Mouse (Mus musculus): ENCODE data around the gene Sfxn5. TPM values are rescaled to one million over a fixed set of nuclear protein-coding genes. Genes with fewer than 3 reads are reported as not detected.

Gene Sfxn5
- polyA plus RNA-seq, 1 experiment from 2014 or later, result 1.9 TPM

DNA sequence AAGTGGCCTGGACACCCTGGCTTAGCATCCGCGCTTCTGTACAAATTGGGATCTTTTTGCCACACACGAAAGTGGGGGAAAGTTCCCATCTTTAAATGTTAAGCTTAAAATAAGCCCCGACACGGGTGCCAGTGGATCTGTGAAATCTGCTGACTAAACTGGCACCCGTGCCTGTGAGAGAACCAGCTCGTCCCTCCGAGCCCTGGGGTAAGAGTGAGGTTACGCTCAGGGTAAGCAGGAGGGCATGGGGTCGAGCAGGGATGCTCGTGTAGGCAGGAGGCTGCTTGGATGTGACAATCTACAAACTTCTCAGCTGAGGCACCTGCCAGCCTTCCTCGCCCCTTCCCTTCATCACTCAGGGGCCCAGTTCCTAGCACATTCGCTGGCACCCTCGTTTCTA is 52.4 kb downstream of the Sfxn5 start:
- Histone ChIP-seq H3K4me1 (replicated peaks) (no peaks in the 10 kb centered on the region), H3K4me2 (no peak overlapping the region), H3K4me3 (replicated peaks) (no peak overlapping the region), H3K9ac (no peak overlapping the region), H3K36me3 (replicated peaks) (no peaks in the 10 kb centered on the region), H3K27ac (replicated peaks) (no peak overlapping the region), H3K27me3 (no peaks in the 10 kb centered on the region), H3K9me3 (replicated peaks) (no peaks in the 10 kb centered on the region)
- WGBS (ENCODE audit: insufficient replicate concordance), result 71% methylated on average over 14 of the region's 14 CpGs
- ATAC-seq (ENCODE audit: insufficient read depth), result no peak

DNA sequence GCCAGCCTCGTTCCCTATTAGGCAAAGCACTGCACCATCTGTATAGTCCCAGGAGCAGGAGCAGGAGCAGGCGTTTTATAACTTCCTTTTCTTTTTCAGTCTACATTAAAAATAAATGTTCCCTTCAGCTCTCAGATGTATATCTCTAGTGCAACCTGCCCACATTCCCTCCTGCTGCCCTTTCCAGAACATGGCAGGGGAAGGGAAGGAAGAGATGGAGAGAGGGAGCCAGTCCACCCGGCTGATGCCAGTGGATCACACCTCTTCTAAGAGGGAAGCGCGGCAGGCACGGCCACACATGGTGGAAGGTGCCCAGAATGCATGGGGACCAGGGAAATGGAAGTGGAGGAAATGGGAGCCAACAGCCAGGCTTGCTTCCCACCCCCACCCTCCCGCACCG is 56.7 kb downstream of the Sfxn5 start:
- no peaks in the 10 kb centered on the region for H3K36me3 ChIP-seq (replicated peaks)
- H3K4me2 ChIP-seq, result no peak overlapping the region
- no peaks in the 10 kb centered on the region for H3K4me1 ChIP-seq (replicated peaks)
- WGBS (ENCODE audit: insufficient replicate concordance), result 56% methylated on average over 8 of the region's 8 CpGs
- no peaks in the 10 kb centered on the region for H3K27me3 ChIP-seq
- H3K9me3 ChIP-seq (replicated peaks), result no peaks in the 10 kb centered on the region
- H3K9ac ChIP-seq, result no peak overlapping the region
- no peak for ATAC-seq (ENCODE audit: insufficient read depth)
- H3K4me3 ChIP-seq (replicated peaks), result no peak overlapping the region
- H3K27ac ChIP-seq (replicated peaks), result no peak overlapping the region

DNA sequence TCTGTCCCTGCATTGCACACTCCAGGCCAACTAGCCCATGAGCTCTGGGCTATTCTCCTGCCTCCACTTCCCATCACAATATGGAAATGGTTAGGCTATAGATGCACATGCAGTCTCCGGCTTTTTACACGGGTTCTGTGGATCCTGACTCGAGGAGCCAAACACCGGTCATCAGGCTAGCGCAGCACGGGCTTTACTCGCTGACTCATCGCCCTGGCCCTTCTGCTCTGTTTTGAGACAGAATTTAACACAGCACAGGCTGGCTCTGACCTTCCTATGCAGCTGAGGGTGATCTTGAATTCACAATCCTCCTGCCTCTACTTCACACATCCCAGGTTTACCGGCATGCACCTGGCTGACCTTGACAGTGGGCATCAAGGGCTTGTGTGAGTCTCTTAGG is 60.8 kb downstream of the Sfxn5 start:
- Histone ChIP-seq H3K27ac (replicated peaks) (no peak overlapping the region), H3K9ac (no peak overlapping the region), H3K4me3 (replicated peaks) (no peak overlapping the region), H3K27me3 (no peaks in the 10 kb centered on the region), H3K36me3 (replicated peaks) (no peaks in the 10 kb centered on the region), H3K4me1 (replicated peaks) (no peaks in the 10 kb centered on the region), H3K9me3 (replicated peaks) (no peaks in the 10 kb centered on the region), H3K4me2 (no peak overlapping the region)
- 74% methylated on average over 9 of the region's 9 CpGs for WGBS (ENCODE audit: insufficient replicate concordance)
- ATAC-seq (ENCODE audit: insufficient read depth), result no peak

DNA sequence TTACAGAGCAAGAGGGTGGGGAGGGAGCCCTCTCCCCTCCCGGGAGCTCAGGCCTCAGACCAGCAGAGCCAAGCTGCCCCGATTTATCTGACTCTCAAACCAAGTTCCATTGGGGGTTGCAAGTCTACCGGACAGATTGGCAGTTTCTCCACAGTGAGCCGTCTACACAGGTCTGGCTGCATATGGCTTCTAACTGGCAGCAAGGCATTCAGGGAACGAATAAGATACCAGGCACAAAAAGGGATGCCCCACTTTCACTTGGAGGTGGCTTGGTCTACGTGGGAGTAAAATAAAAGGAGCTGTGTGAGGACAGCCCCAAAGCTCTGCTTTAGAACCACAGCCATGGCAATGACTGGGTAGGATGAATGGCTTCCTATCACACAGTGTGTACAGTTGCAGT is 67.2 kb downstream of the Sfxn5 start:
- ATAC-seq (ENCODE audit: insufficient read depth), result no peak
- 37% methylated on average over 6 of the region's 6 CpGs for WGBS (ENCODE audit: insufficient replicate concordance)
- no peaks in the 10 kb centered on the region for H3K36me3 ChIP-seq (replicated peaks)
- no peaks in the 10 kb centered on the region for H3K9me3 ChIP-seq (replicated peaks)
- no peak overlapping the region for H3K4me2 ChIP-seq
- H3K4me1 ChIP-seq (replicated peaks), result no peaks in the 10 kb centered on the region
- no peak overlapping the region for H3K4me3 ChIP-seq (replicated peaks)
- H3K9ac ChIP-seq, result no peak overlapping the region
- H3K27ac ChIP-seq (replicated peaks), result no peak overlapping the region
- H3K27me3 ChIP-seq, result no peaks in the 10 kb centered on the region

DNA sequence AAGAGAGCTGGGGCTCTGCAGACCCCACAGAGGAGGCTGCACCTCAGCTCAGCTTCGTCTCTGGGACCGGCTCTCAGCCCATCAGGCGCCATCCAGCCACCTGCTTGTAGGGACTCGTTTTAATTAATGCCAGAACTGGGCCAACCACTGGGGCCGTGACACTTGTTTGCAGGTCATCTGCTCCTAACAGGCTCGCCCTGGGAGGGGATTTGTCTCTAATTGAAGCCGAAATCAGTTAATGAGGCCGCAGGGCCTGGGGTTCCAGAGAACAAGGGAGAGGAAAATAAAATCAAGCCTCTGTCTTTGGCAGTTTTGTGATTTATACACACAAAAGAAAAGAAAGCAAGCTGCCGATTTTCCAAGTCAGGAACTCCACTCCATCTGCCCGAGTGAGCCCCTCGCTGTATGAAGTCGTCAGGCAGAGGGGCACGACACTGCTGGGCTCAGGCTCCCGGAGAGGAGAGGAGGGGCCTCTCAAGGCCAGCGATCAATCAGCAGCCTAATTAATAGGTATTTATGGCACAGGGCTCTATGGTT is 68.2 kb downstream of the Sfxn5 start:
- 38% methylated on average over 15 of the region's 15 CpGs for WGBS (ENCODE audit: insufficient replicate concordance)

DNA sequence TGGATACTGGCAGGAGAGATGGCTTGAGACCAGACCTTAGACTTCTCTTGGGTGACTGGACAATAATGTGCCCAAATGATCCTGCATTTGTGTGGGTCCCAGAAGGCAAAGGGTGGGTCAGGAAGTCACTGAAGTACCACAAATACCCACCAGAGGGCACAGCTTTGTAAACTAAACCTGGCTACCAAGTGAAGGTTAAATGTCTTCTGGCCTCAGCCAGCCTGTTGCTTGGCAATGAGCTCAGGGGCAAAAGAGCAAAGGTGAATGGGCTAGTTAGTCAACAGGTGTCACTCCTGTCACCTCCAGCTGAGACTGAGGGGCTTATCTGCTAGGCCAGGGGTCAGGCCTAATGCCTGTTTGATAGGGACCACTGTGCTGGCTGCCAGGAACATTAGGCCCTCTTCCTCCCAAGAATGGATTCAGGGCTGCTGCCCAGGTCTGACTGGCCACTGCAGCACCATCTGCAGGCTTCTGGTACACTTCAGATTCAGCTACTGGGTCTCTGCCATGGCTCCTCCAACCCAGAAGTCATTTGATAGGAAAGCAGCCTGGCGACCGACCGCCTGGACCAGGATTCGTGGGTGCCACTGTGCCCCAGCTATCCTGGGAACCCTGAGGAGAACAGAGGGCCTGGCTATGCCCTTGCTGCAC is 70.2 kb downstream of the Sfxn5 start:
- no peak overlapping the region for H3K9ac ChIP-seq
- no peaks in the 10 kb centered on the region for H3K9me3 ChIP-seq (replicated peaks)
- no peaks in the 10 kb centered on the region for H3K4me1 ChIP-seq (replicated peaks)
- H3K36me3 ChIP-seq (replicated peaks), result no peaks in the 10 kb centered on the region
- WGBS (ENCODE audit: insufficient replicate concordance), result 78% methylated on average over 4 of the region's 4 CpGs
- no peak overlapping the region for H3K4me3 ChIP-seq (replicated peaks)
- no peaks in the 10 kb centered on the region for H3K27me3 ChIP-seq
- H3K4me2 ChIP-seq, result no peak overlapping the region
- H3K27ac ChIP-seq (replicated peaks), result no peak overlapping the region
- no peak for ATAC-seq (ENCODE audit: insufficient read depth)

More for the DNA sequence above, 68.2 kb downstream of the Sfxn5 start:
- Histone ChIP-seq H3K9me3 (replicated peaks) (no peaks in the 10 kb centered on the region), H3K9ac (no peak overlapping the region), H3K27me3 (no peaks in the 10 kb centered on the region), H3K36me3 (replicated peaks) (no peaks in the 10 kb centered on the region), H3K4me1 (replicated peaks) (no peaks in the 10 kb centered on the region), H3K4me3 (replicated peaks) (no peak overlapping the region), H3K27ac (replicated peaks) (no peak overlapping the region), H3K4me2 (no peak overlapping the region)
- ATAC-seq (ENCODE audit: insufficient read depth), result no peak

DNA sequence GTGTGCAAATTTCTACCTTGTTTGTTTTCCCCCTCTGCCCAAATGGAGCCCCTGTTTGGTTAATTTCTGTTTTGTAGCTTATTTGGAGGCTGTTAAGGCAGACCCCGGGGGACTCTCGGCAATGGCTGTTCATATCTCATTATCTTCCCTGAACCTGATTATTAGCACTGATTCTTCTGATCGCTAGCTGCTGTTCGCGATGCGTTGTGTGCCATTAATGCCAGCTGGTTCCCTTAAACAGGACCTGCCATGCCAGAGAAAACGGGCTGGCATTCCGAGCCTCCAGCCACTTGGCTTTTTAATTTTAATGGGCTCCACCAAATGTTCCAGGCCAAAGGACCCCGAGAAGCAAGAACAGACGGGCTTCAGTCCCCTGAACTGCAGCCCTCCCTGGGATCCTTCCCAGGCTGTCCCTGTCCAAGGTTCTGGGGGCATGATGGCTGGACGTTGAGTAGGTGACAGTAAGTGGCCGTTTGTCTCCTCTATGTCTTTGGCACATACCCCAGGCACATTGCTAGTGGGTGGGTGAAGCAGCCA is 74.1 kb downstream of the Sfxn5 start:
- 70% methylated on average over 12 of the region's 12 CpGs for WGBS (ENCODE audit: insufficient replicate concordance)

DNA sequence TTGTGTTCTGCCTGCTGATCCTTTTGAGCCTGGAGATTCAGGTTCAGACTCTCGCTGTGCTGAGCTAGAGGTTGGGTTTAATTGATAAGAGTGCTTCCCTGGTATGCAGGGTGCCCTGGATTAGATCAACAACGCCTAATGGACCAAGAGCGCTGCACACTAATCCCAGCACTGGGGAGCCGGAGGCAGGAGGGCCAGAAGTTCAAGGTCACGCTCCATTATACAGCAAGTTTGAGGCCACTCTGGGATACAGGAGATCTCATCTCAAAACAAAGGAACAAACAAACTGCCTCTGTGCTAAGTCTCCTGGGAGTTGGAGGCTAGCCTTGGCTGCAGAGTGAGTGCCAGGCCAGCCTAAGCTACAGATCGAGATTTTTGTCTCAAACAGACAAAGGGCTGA is 77.6 kb downstream of the Sfxn5 start:
- H3K27me3 ChIP-seq, result no peaks in the 10 kb centered on the region
- no peak for ATAC-seq (ENCODE audit: insufficient read depth)

More for the DNA sequence above, 74.1 kb downstream of the Sfxn5 start:
- no peak overlapping the region for H3K4me3 ChIP-seq (replicated peaks)
- no peaks in the 10 kb centered on the region for H3K36me3 ChIP-seq (replicated peaks)
- H3K9me3 ChIP-seq (replicated peaks), result no peaks in the 10 kb centered on the region
- H3K9ac ChIP-seq, result no peak overlapping the region
- no peaks in the 10 kb centered on the region for H3K27me3 ChIP-seq
- H3K4me1 ChIP-seq (replicated peaks), result no peaks in the 10 kb centered on the region
- no peak overlapping the region for H3K27ac ChIP-seq (replicated peaks)
- ATAC-seq (ENCODE audit: insufficient read depth), result no peak
- no peak overlapping the region for H3K4me2 ChIP-seq

DNA sequence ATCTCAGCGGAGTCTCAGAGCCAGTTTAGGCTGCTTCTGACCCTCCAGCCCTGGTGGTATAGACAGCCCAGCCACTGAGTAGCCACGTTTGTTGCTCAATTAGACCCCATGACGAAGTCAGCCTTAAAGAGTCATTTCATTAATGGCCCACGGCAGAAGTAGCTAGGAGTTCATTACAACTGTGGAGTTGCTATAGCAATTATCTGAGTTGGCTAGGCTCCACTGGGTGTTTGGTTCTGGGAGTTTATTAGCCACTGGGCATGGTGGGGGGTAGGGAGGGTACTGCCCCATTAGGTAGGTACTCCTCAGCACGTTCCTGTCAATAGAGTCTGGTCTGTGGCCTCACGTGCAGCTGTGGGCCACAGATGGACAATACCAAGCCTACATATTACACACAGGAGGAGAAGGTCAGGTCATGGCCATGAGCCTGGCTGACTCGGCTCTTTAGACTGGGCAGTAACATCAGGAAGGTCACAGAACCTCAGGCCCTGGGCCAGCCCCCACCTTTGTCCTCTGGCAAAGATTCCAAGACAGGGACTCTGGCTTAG is 79.2 kb downstream of the Sfxn5 start:
- Histone ChIP-seq H3K36me3 (replicated peaks) (no peaks in the 10 kb centered on the region), H3K4me1 (replicated peaks) (no peaks in the 10 kb centered on the region), H3K27ac (replicated peaks) (no peak overlapping the region), H3K4me2 (no peak overlapping the region), H3K27me3 (no peaks in the 10 kb centered on the region), H3K4me3 (replicated peaks) (no peak overlapping the region), H3K9me3 (replicated peaks) (no peaks in the 10 kb centered on the region), H3K9ac (no peak overlapping the region)
- no peak for ATAC-seq (ENCODE audit: insufficient read depth)
- WGBS (ENCODE audit: insufficient replicate concordance), result 55% methylated on average over 7 of the region's 7 CpGs

More for the DNA sequence above, 77.6 kb downstream of the Sfxn5 start:
- H3K4me1 ChIP-seq (replicated peaks), result no peaks in the 10 kb centered on the region
- no peak overlapping the region for H3K27ac ChIP-seq (replicated peaks)
- WGBS (ENCODE audit: insufficient replicate concordance), result 65% methylated on average over 6 of the region's 6 CpGs
- no peak overlapping the region for H3K4me3 ChIP-seq (replicated peaks)
- no peak overlapping the region for H3K9ac ChIP-seq
- H3K9me3 ChIP-seq (replicated peaks), result no peaks in the 10 kb centered on the region
- H3K36me3 ChIP-seq (replicated peaks), result no peaks in the 10 kb centered on the region
- H3K4me2 ChIP-seq, result no peak overlapping the region

DNA sequence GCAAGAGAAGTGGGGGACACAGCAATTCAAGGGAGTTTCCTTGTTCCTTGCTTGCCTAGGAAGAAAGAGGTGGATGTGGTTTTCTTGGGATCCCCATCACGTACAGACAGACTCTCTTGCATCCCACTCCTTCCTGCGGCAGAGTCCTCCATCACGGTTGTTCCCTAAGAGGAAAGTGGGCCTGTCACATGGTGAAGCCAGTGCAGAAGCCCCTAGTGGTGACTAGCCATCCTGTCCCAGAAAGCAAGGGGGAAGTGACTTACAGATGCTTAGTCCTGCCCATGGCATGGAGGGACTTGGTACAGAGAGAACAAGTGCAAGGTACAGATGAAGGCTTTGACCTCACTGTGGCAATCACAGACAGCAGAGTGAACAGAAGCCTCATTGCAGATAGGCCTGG is 79.9 kb downstream of the Sfxn5 start:
- WGBS (ENCODE audit: insufficient replicate concordance), result 56% methylated on average over 3 of the region's 3 CpGs
- no peak overlapping the region for H3K4me3 ChIP-seq (replicated peaks)
- no peaks in the 10 kb centered on the region for H3K4me1 ChIP-seq (replicated peaks)
- no peak overlapping the region for H3K4me2 ChIP-seq
- no peak overlapping the region for H3K9ac ChIP-seq
- H3K36me3 ChIP-seq (replicated peaks), result no peaks in the 10 kb centered on the region
- H3K27me3 ChIP-seq, result no peaks in the 10 kb centered on the region
- no peaks in the 10 kb centered on the region for H3K9me3 ChIP-seq (replicated peaks)
- H3K27ac ChIP-seq (replicated peaks), result no peak overlapping the region
- no peak for ATAC-seq (ENCODE audit: insufficient read depth)

DNA sequence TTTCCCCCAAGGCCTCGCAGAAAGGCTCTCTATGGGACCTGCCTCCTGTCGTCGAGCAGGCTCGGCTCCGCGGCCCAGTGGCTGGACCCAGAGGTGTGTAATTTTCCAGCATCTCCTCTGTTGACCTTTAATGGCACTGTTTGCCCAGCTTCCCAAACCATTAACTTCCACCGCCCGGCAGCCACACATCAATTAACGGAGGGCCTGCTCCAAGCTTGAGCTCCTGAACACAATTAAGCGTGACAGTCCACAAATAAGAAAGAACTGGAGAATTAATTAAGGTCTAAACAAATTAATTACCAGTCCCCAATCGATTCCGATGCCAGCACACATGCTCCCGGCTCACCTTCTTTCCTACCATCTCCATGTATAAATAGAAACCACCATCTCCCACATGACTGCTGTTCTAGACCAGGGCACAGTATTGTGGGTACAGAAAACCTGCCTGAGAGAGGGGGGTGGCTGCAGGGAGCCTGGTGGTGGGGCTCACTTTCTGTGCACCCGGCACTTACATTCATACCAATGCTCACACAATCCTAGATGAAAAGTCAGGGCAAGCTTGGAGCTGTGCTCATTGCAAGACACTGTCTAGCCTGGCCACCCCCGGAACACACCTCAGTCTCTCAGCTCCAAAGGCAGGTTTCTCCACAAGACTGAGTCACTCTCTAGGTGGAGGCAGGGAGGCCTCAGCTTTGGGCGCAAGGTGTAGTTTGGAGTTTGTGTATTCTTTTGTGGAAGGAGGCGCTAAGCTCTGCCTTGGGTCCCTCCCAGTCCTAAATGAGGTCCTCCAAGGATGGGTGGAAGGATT is 80.8 kb downstream of the Sfxn5 start:
- Histone ChIP-seq H3K9ac (no peak overlapping the region), H3K4me3 (replicated peaks) (no peak overlapping the region), H3K4me2 (no peak overlapping the region), H3K4me1 (replicated peaks) (no peaks in the 10 kb centered on the region), H3K9me3 (replicated peaks) (no peaks in the 10 kb centered on the region), H3K36me3 (replicated peaks) (no peaks in the 10 kb centered on the region), H3K27ac (replicated peaks) (no peak overlapping the region), H3K27me3 (no peaks in the 10 kb centered on the region)
- no peak for ATAC-seq (ENCODE audit: insufficient read depth)
- 69% methylated on average over 17 of the region's 17 CpGs for WGBS (ENCODE audit: insufficient replicate concordance)
